Mouse (Mus musculus) spleen, adult 2 months (tissue): ENCODE data around the gene Acp6. TPM values are rescaled to one million over a fixed set of nuclear protein-coding genes. Genes with fewer than 3 reads are reported as not detected.

ENCODE experiments used
- DNase-seq, 2 experiments: peaks; one replicate each; pipeline versions ENCODE4 v3.0.0 to v3.0.0-alpha.2; 2012 to 2021; ENCODE audit warnings: low spot score in 2 of 2, low read depth in 1 of 2
- H3K27ac ChIP-seq: fragments of 200-500 bp; 2 replicates; pipeline ENCODE4 v1.5.1; 2012; ENCODE audit warnings: low read length, inconsistent platforms; ENCODE audit not compliant: insufficient read depth
- H3K27me3 ChIP-seq: fragments of 200-500 bp; 2 replicates; pipeline ENCODE4 v1.6.1; 2012; ENCODE audit warnings: mild to moderate bottlenecking, moderate library complexity, low read length, inconsistent platforms; ENCODE audit not compliant: control insufficient read depth, insufficient read depth
- H3K36me3 ChIP-seq: fragments of 200-500 bp; 2 replicates; pipeline ENCODE4 v1.6.1; 2012; ENCODE audit warnings: mild to moderate bottlenecking, low read length, inconsistent platforms; ENCODE audit not compliant: control insufficient read depth, insufficient read depth
- H3K4me1 ChIP-seq: fragments of 200-500 bp; 2 replicates; pipeline ENCODE4 v1.6.1; 2011; ENCODE audit warnings: inconsistent platforms; ENCODE audit not compliant: control insufficient read depth, insufficient read depth, insufficient read length
- H3K4me3 ChIP-seq: fragments of 200-500 bp; 2 replicates; pipeline ENCODE4 v1.5.1; 2011; ENCODE audit warnings: mild to moderate bottlenecking, inconsistent platforms; ENCODE audit not compliant: insufficient read depth, insufficient read length; ENCODE audit errors: extremely low read depth
- CTCF ChIP-seq: fragments of 200-500 bp; IDR thresholded peaks from 2 replicates; pipeline ENCODE4 v1.5.1; 2011; ENCODE audit warnings: mild to moderate bottlenecking, inconsistent platforms; ENCODE audit not compliant: insufficient read depth, insufficient read length, insufficient replicate concordance; ENCODE audit errors: extremely low read depth
- POLR2A ChIP-seq: fragments of 200-500 bp; IDR thresholded peaks from 2 replicates; pipeline ENCODE4 v1.6.1; 2011; ENCODE audit warnings: low read depth, low read length, inconsistent platforms
- WGBS: fragments of 180-500 bp; shearing (Covaris S2); methylation state at CpG from one replicate; pipeline ENCODE4 v1.1.7; 2018; 5-methylcytosine and 5-hydroxymethylcytosine counted together
- polyA plus RNA-seq: library from polyadenylated mRNA; depleted of rRNA; stranded (reverse); fragments of >200 nt; gene quantifications from 2 replicates; pipeline ENCODE4 v1.2.3, GENCODE M21; 2012

Gene Acp6
- polyA plus RNA-seq, 1 experiment, result 21.8 TPM

GRCm38 (mm10) chr3:97156431-97156830, 2.1 kb upstream of the Acp6 start:
- 91% methylated on average over 6 of the region's 6 CpGs for WGBS
- no peak overlapping the region for H3K4me3 ChIP-seq
- no peak for DNase-seq
- no peak for TF ChIP-seq CTCF
- no peak for TF ChIP-seq POLR2A
- no peaks in the 10 kb centered on the region for H3K36me3 ChIP-seq
- no peaks in the 10 kb centered on the region for H3K27me3 ChIP-seq
- no peak overlapping the region for H3K27ac ChIP-seq
- H3K4me1 ChIP-seq, result no peaks in the 10 kb centered on the region; the same call in 1 of the 2 replicates

- Histone ChIP-seq H3K4me1 (no peaks in the 10 kb centered on the region; the same call in 1 of the 2 replicates), H3K36me3 (no peaks in the 10 kb centered on the region), H3K27me3 (no peaks in the 10 kb centered on the region), H3K4me3 (no peak overlapping the region), H3K27ac (no peak overlapping the region)
- no peak for DNase-seq
- whole genome bisulfite sequencing, result 81% methylated on average over 1 of the region's 1 CpGs
- TF ChIP-seq POLR2A (no peak), CTCF (no peak)
These were observed 1.3 kb upstream of the Acp6 start for GRCm38 (mm10) chr3:97157308-97157707.

- TF ChIP-seq CTCF (no peak), POLR2A (no peak)
- H3K27me3 ChIP-seq, result no peaks in the 10 kb centered on the region
- no peak overlapping the region for H3K27ac ChIP-seq
- peak overlapping the region; percentile 58 for H3K4me3 ChIP-seq
- 5% methylated on average over 17 of the region's 17 CpGs for WGBS
- no peaks in the 10 kb centered on the region for H3K36me3 ChIP-seq
- DNase-seq, result peak; percentile 18 to 40
- H3K4me1 ChIP-seq, result no peaks in the 10 kb centered on the region; the same call in 1 of the 2 replicates
These were observed 498 bp upstream of the Acp6 start for GRCm38 (mm10) chr3:97157958-97158599.

- Histone ChIP-seq H3K27me3 (no peaks in the 10 kb centered on the region), H3K36me3 (no peaks in the 10 kb centered on the region; the same call in 1 of the 2 replicates), H3K4me1 (no peaks in the 10 kb centered on the region; the same call in 1 of the 2 replicates), H3K27ac (peak overlapping the region; percentile 57), H3K4me3 (peak overlapping the region; percentile 81)
- DNase-seq, result no peak
- 7% methylated on average over 6 of the region's 6 CpGs for WGBS
- TF ChIP-seq CTCF, result no peak
- no peak for TF ChIP-seq POLR2A
These were observed 903 bp downstream of the Acp6 start for GRCm38 (mm10) chr3:97159509-97159850.

- Histone ChIP-seq H3K4me1 (no peaks in the 10 kb centered on the region; the same call in 1 of the 2 replicates), H3K27me3 (no peaks in the 10 kb centered on the region), H3K27ac (no peak overlapping the region), H3K36me3 (no peaks in the 10 kb centered on the region; the same call in 1 of the 2 replicates), H3K4me3 (no peak overlapping the region)
- 66% methylated on average over 2 of the region's 2 CpGs for WGBS
- DNase-seq, result no peak
- no peak for TF ChIP-seq CTCF
- TF ChIP-seq POLR2A, result no peak
These were observed 1.4 kb downstream of the Acp6 start for GRCm38 (mm10) chr3:97159986-97160385.

GRCm38 (mm10) chr3:97160908-97161307, 2.3 kb downstream of the Acp6 start:
- Histone ChIP-seq H3K4me3 (no peak overlapping the region), H3K36me3 (peaks cover under 1% of the 10 kb centered on the region; the same call in 1 of the 2 replicates), H3K27ac (no peak overlapping the region), H3K4me1 (no peaks in the 10 kb centered on the region; the same call in 1 of the 2 replicates), H3K27me3 (no peaks in the 10 kb centered on the region)
- 38% methylated on average over 10 of the region's 10 CpGs for WGBS
- DNase-seq, result no peak
- TF ChIP-seq CTCF, result no peak
- TF ChIP-seq POLR2A, result no peak

- Histone ChIP-seq H3K36me3 (peaks cover 1% of the 10 kb centered on the region; the same call in 1 of the 2 replicates), H3K4me3 (no peak overlapping the region), H3K27ac (no peak overlapping the region), H3K4me1 (no peaks in the 10 kb centered on the region; the same call in 1 of the 2 replicates), H3K27me3 (no peaks in the 10 kb centered on the region)
- DNase-seq, result no peak
- TF ChIP-seq POLR2A, result no peak
- no peak for TF ChIP-seq CTCF
- WGBS, result 72% methylated on average over 4 of the region's 4 CpGs
These were observed 3.2 kb downstream of the Acp6 start for GRCm38 (mm10) chr3:97161773-97162172.
